Mouse (Mus musculus): Measurements from ENCODE around the gene Itm2c.

Gene Itm2c

DNA sequence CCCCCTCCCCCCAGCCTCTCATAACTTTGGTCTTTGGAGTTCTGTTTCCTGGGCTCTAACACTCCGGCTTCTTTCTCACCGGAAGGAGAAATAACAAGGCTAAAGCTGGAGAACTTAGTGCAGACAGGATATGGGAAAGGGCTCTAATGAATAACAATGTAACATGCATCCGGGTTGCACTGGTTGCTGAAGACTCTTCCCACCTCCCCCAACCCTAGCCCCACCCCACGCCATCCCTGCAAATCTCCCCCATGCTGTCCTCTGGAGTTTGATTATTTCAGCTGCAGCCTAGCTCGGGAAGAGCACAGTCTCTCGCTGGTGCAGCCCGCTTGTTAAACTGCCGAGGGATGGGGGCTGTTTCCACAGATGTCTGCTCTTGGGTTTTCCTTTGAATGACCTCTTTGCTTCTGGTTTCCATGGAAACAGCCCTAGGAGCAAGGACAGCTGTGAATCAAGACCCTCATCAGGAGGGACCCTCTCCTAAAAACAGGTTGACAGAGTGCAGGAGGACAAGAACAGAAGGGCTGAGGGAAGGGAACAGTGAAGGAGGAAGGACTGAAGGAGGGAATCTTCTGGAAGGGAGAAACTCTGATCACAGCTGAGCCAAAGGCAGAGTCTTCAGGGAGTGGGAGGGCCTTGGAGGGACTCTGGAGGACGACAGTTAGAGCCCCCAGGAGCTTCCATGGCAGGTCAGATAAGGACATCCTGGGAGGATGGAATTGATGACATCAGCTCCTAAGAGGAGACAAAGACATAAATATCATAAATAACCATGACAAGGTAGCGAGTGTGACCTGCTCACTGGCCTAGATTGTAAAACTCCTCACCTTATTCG, 39.8 kb downstream of the Itm2c start:
- CTCF ChIA-PET: interaction anchor here (0.6 to 1.0 kb wide), 3 partner anchors 12 to 196 kb away, joined by 3 to 4 read pairs (median 4); no protein-coding TSS in a partner anchor

DNA sequence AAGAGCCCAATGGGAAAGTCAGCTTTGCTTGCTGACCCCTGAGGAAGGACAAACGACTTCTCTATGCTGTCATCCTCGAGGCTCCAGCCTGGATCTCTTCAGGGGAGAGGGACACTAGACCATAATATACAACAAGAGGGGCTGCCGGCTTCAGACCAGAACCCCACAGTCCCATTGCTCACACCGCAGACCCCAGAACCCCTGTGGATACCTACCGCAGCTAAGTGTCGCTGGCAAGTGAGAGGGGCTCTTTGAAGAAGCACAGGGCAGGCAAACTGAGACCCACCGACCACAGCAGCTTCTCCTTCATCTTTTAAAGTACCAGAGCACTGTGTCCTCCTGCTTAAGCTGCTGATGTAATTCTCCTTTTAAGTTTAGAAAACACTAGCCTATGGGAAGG, 40.5 kb downstream of the Itm2c start:
- CTCF ChIA-PET: interaction anchor here (0.6 to 1.0 kb wide), 4 partner anchors 11 to 197 kb away, joined by 3 to 4 read pairs (median 4); no protein-coding TSS in a partner anchor

GRCm38 (mm10) chr1:85935148-85935852, 41.2 kb downstream of the Itm2c start:
- CTCF ChIA-PET: interaction anchor here (0.8 to 0.9 kb wide), 2 partner anchors 69 to 71 kb away, joined by 3 to 4 read pairs; no protein-coding TSS in a partner anchor

DNA sequence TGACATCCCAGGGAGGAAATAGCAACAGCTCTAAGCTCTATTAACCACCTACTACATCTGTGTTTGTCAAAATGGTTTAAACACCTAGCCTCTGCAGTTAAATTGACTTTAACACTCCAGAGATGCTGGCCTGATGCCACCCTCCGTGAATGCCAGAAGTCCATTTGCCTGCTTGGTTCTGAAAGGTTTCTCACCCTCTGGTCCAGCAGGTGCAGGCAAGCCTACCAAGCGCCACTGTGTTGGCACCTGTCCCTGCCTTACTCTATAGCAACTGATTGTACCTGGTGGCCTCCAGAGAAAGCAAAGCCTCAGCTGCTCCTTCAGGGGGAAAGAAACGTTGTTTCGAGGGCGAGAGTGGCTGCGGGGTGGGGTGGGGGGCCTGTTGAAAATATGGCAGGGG, 42.2 kb downstream of the Itm2c start:
- CTCF ChIA-PET: interaction anchor here (0.6 to 0.8 kb wide), 3 partner anchors 13 to 68 kb away, joined by 3 to 4 read pairs (median 3); no protein-coding TSS in a partner anchor

- CTCF ChIA-PET: no interaction called here
These were observed 43.2 kb downstream of the Itm2c start for GRCm38 (mm10) chr1:85937323-85937722.

DNA sequence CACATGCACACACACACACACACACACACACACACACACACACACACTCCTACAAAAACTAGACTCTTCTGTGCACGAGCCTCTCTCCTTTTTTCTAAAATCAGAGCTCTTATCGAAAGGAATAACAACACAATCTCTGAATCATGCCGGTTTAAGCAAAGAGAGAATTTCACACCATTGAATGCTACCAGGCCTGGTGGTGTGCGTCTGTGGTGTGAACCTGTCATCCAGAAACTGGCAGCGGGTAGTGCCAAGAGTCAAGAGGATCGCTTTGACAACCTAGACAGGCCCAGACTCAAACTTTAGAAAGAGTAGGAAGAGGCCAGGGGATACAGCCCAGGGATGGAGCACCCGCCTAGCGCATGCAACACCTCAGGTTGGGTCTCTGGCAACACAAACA, 48.2 kb downstream of the Itm2c start:
- CTCF ChIA-PET: no interaction called here

- CTCF ChIA-PET: no interaction called here
These were observed 55.1 kb downstream of the Itm2c start for GRCm38 (mm10) chr1:85949085-85949684.

DNA sequence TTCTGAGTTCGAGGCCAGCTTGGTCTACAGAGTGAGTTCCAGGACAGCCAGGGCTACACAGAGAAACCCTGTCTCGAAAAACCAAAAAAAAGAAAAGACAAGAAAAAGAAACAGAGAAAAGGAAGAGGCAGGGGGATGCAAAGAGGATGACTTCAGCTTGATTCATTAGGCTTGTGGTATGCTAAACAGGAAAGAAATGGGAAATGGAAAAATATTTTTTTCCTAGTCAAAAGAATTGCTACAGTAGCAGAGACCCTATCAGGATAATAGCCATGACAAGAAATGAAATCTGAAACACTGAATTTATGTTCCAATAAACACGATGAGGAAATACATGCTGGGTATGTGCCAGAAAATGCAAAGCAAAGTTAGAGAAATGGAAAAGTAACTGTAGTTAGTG, 61.1 kb downstream of the Itm2c start:
- CTCF ChIA-PET: interaction anchor here (0.7 kb wide), 1 partner anchor 66 kb away, joined by 4 read pairs; no protein-coding TSS in a partner anchor

DNA sequence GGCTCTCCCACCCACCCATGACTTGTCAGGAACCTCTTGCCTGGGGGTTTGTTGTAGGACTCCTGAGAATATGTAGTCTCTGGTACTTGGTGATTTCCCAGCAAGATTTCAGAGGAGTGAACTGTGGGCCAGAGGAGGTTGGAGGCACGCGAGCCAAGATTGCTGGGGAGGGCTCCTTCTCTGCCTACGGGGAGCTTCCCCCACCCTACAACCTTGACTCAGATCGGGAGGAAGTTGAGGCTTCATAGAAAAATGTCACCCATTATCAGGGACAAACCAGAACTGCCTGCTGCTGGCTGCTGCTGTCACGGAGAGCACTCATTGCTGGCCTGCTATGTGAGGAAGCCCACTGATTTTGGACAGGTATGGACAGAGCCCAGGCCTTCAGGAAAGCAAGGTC, 63.2 kb downstream of the Itm2c start:
- CTCF ChIA-PET: no interaction called here

DNA sequence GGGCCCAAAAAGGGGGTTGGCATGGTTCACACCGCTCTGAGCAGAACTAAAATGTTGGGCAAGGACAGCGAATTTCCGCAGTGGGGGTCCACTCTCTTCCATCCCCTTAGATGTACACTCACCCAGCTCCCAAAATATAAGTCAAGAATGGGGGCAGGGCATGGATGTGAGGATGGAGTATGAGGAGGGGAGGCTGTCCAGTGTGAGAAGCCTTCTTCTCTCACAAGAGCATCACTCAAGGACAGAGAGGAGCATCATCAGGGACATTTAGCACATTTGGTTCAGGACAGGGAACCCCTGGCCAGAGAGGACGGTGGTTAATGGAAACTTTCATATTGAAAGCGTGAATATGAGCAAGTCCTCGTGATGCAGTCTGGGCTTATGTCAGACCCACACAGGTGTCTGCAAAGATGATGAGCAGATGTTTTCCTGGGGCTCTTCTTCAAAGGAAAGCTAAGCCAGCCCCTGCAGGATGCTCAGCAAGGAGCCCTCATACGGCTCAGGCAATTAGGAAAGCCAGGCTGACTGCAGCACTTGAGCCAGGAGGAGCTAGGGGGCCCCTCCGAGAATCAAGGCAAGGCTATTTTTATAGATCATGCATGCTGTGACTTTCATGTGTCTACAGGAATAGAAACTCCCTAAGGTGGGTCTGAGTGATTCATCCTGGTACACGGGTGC, 64.0 kb downstream of the Itm2c start:
- CTCF ChIA-PET: interaction anchor here (0.5 kb wide), 1 partner anchor 22 kb away, joined by 4 read pairs; no protein-coding TSS in a partner anchor

Measured in spleen, embryonic (tissue).